Mouse (Mus musculus) bone marrow macrophage, adult 2 months (primary cell): ENCODE measurements at regions not wholly inside any gene's neighbourhood (a gene's known extent, or its start where the extent isn't known, plus 50 kb on each side); places are given as distances from the start of the nearest gene placed in this dataset.

Source experiments
- CTCF ChIP-seq: IDR thresholded peaks from 2 replicates; pipeline ENCODE4 v1.5.1; 2012; ENCODE audit warnings: low read depth, mild to moderate bottlenecking, low read length, moderate library complexity
- POLR2A ChIP-seq: IDR thresholded peaks from 2 replicates; pipeline ENCODE4 v1.6.1; 2012; ENCODE audit warnings: mild to moderate bottlenecking, low read depth, low read length, borderline replicate concordance

DNA sequence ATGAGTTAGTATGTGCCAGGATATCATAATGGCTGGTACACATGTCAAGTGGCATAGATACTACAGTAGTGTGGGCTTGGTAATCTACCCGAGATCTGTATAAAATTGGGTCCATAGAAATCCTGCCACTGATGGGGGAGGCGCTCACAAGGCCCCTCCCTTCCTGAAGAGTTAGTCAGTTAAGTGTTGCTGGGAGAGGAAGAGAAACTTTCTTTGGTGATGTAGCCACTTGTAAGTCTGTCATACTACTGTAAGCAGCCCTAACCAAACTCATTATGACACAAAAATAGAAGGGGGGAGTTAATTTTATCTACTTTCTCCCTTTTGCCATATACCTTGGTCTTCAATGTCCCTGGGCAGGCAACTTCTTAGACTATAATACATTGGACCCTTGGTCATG, 316.3 kb downstream of the Setd4 start:
- TF ChIP-seq CTCF = no peak
- TF ChIP-seq POLR2A = no peak
